Mouse (Mus musculus) liver, embryonic 14.5 days (tissue): ENCODE data around the gene Tubgcp3.

Experiments
- CTCF ChIP-seq: IDR thresholded peaks from 2 replicates; pipeline ENCODE4 v1.5.1; 2016; ENCODE audit warnings: antibody characterized with exemption, low read depth, control low read depth
- EP300 ChIP-seq: IDR thresholded peaks from 2 replicates; pipeline ENCODE4 v1.6.1; 2016; ENCODE audit warnings: antibody characterized with exemption, low read depth

GRCm38 (mm10) chr8:12703597-12703996, 31.5 kb upstream of the Tubgcp3 start:
- no peak for TF ChIP-seq EP300
- no peak for TF ChIP-seq CTCF
